Mouse (Mus musculus) intestine, embryonic 16.5 days (tissue): ENCODE measurements around the gene Gm4737. TPM values are rescaled to one million over a fixed set of nuclear protein-coding genes. Genes with fewer than 3 reads are reported as not detected.

Experiments
- polyA plus RNA-seq: library from polyadenylated mRNA; unstranded; fragments of >200 nt; fragmentation: Nextera tagmentation; extraction: Ambion mirVana; gene quantifications from 2 replicates; pipeline ENCODE4 v1.2.1, GENCODE M21; 2015

Gm4737 gene
- polyA plus RNA-seq, 1 experiment from 2014 or later: 4.5 TPM

Other genes with a start within 250 kb of the Gm4737 start
- gene Phldb2, start 201.5 kb downstream of the Gm4737 start, polyA plus RNA-seq: 19.8 and 20.7 TPM in 2 replicates
- gene Plcxd2, start 144.9 kb downstream of the Gm4737 start, polyA plus RNA-seq: 2.1 and 2.7 TPM in 2 replicates
- gene Cd96, start 34.8 kb downstream of the Gm4737 start, polyA plus RNA-seq: 0.37 and 0.39 TPM in 2 replicates